Mouse (Mus musculus): ENCODE results near the gene Meis1. TPM values are rescaled to one million over a fixed set of nuclear protein-coding genes. Genes with fewer than 3 reads are reported as not detected.

Meis1 gene
- polyA plus RNA-seq, 2 experiments from 2014 or later = 0.66 TPM; not detected in 1

- ATAC-seq = no peak
Observed at GRCm38 (mm10) chr11:18947434-18947833, 71.4 kb downstream of the Meis1 start.

GRCm38 (mm10) chr11:18945778-18946177 lies 73.0 kb downstream of the Meis1 start:
- no peak for ATAC-seq

- ATAC-seq = no peak
Observed at GRCm38 (mm10) chr11:18944972-18945625, 73.7 kb downstream of the Meis1 start.

- ATAC-seq = no peak
Observed at GRCm38 (mm10) chr11:18944209-18944608, 74.6 kb downstream of the Meis1 start.

- ATAC-seq = no peak
Observed at GRCm38 (mm10) chr11:18942990-18943389, 75.8 kb downstream of the Meis1 start.

GRCm38 (mm10) chr11:18940916-18941315 lies 77.9 kb downstream of the Meis1 start:
- ATAC-seq = no peak

- no peak for ATAC-seq
Observed at GRCm38 (mm10) chr11:18934921-18935320, 83.9 kb downstream of the Meis1 start.

- ATAC-seq = no peak
Observed at GRCm38 (mm10) chr11:18931001-18931874, 87.5 kb downstream of the Meis1 start.

GRCm38 (mm10) chr11:18929779-18930728 lies 88.7 kb downstream of the Meis1 start:
- no peak for ATAC-seq

- ATAC-seq = no peak
Observed at GRCm38 (mm10) chr11:18927351-18927750, 91.4 kb downstream of the Meis1 start.

- no peak for ATAC-seq
Observed at GRCm38 (mm10) chr11:18926798-18927197, 92.0 kb downstream of the Meis1 start.

- no peak for ATAC-seq
Observed at GRCm38 (mm10) chr11:18924583-18925334, 94.0 kb downstream of the Meis1 start.

GRCm38 (mm10) chr11:18923274-18923673 lies 95.5 kb downstream of the Meis1 start:
- no peak for ATAC-seq

GRCm38 (mm10) chr11:18920651-18921050 lies 98.1 kb downstream of the Meis1 start:
- no peak for ATAC-seq

- ATAC-seq = no peak
Observed at GRCm38 (mm10) chr11:18919162-18919762, 99.5 kb downstream of the Meis1 start.

- ATAC-seq = no peak
Observed at GRCm38 (mm10) chr11:18917887-18918286, 100.9 kb downstream of the Meis1 start.

GRCm38 (mm10) chr11:18913251-18913650 lies 105.5 kb downstream of the Meis1 start:
- ATAC-seq = no peak

GRCm38 (mm10) chr11:18912311-18913019 lies 106.3 kb downstream of the Meis1 start:
- no peak for ATAC-seq

GRCm38 (mm10) chr11:18906866-18907265 lies 111.9 kb downstream of the Meis1 start:
- ATAC-seq = no peak

- no peak for ATAC-seq
Observed at GRCm38 (mm10) chr11:18905431-18905830, 113.4 kb downstream of the Meis1 start.

GRCm38 (mm10) chr11:18904880-18905279 lies 113.9 kb downstream of the Meis1 start:
- ATAC-seq = no peak
